Mouse (Mus musculus): ENCODE measurements around the gene Hbb-bt. TPM values are rescaled to one million over a fixed set of nuclear protein-coding genes. Genes with fewer than 3 reads are reported as not detected.
"Not testable (repeated sequence)": the region's sequence is repeated elsewhere in the genome, so short reads cannot be mapped to it uniquely, and the experiment has no call there.

The Hbb-bt gene
- total RNA-seq (2021): 100 to 1,000 TPM; 618 to 940 TPM
- long read RNA-seq, experiment 1, transcript Hbb-bt-201 (3 exons, 703 nt): major isoform, 310 of 329 reads
- long read RNA-seq, experiment 1, partial matches to known transcripts: 12 of 329 reads
- long read RNA-seq, experiment 1, other reads (novel, unspliced or antisense): 7 of 329 reads
- long read RNA-seq, experiment 2, transcript Hbb-bt-201 (3 exons, 703 nt): major isoform, 534 of 569 reads
- long read RNA-seq, experiment 2, partial matches to known transcripts: 14 of 569 reads
- long read RNA-seq, experiment 2, other reads (novel, unspliced or antisense): 21 of 569 reads

DNA sequence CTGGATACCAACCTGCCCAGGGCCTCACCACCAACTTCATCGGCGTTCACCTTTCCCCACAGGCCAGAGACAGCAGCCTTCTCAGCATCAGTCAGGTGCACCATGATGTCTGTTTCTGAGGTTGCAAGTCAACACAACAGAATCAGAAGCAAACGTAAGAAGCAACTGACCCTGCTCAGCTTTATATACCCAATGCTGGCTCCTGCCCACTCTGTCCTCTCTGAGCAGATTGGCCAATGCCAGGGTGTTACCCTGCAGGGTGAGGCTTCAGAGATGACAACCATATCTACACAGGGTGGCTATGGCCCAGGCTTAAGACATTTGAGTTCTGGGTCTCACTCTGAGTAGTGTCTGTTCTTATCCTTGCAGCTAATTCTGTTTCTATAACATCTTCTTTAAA lies at the start of gene Hbb-bt:
Gene Hbb-bt (minus strand): TSS at position 231 of the 400 bp plus-strand sequence.
- no peak for DNase-seq (ENCODE audit: low spot score in 2 of 2)

- no peak for DNase-seq (ENCODE audit: low spot score in 2 of 2)
Measured at GRCm38 (mm10) chr7:103861531-103861930, 47.7 kb upstream of the Hbb-bt start.

DNA sequence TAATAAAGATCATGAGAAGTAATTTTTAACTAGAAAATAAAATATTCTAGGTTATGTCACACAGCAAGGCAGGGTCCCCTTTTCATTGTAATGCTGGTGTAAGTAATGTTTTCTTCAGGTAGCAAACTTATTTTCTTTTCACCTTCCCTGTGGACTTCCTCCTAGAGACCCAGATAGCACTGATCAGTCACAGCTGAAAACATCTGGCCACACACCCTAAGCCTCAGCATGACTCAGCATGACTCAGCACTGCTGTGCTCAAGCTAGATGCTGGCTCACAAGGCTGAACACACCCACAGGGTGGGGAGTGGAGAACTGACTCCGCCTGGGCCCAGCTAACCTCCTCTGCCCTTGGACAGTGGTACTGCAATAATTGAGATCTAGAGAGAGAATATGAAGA lies 47.1 kb upstream of the Hbb-bt start:
- peak in 1 of 2 experiments; percentile 16 for DNase-seq (ENCODE audit: low spot score in 2 of 2)

- no peak for DNase-seq (ENCODE audit: low spot score in 2 of 2)
Measured at GRCm38 (mm10) chr7:103859076-103859475, 45.3 kb upstream of the Hbb-bt start.

DNA sequence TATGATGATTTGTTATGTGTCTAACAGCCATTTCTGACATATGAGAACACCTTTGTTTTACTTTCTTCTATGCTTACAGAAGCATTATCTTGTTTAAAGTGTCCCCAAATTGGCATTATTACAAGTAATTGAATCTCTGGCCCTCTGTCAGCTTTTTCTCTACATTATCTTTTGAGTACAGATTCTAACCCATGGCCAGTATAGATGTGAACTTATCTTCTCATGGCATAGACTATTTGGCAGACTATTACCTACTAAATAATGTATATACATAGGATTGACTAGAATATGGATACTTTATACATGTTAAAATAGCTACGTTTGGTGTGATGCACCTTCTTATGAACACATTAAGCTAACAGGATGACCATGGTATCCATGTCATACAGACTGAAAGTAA lies 40.9 kb upstream of the Hbb-bt start:
- no peak for DNase-seq (ENCODE audit: low spot score in 2 of 2)

DNA sequence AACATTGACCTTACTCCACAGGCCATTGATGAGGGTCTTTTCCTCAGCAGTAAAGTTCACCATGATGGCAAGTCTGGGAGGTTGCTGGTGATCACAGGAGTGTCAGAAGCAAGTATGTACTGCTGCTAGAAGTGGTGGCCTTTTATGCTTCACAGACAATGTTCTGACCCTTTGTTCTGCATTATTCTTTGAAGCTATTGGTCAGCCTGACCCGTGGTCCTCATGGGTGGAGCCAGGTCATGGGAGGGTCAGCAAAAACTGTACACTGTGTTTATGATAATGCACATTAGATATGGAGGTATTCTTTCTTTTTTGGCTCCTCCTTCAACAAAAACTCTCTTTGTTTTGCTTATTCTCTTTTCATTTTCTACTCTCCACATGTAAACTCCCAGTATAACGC lies 39.3 kb upstream of the Hbb-bt start, which contains the start of gene Hbb-y:
Gene Hbb-y (minus strand): TSS at position 127 of the 400 bp plus-strand sequence.
- DNase-seq (ENCODE audit: low spot score in 2 of 2): no peak

GRCm38 (mm10) chr7:103844525-103845325 lies 30.9 kb upstream of the Hbb-bt start:
- no peak for DNase-seq (ENCODE audit: low spot score in 2 of 2)

GRCm38 (mm10) chr7:103843034-103843433 lies 29.2 kb upstream of the Hbb-bt start, which contains the start of gene Hbb-bh1:
Hbb-bh1 (minus strand) TSS chr7:103843164.
- DNase-seq (ENCODE audit: low spot score in 2 of 2): no peak

- no peak for DNase-seq (ENCODE audit: low spot score in 2 of 2)
Measured at GRCm38 (mm10) chr7:103840268-103840667, 26.5 kb upstream of the Hbb-bt start, which contains the start of gene Hbb-bh2. Hbb-bh2 (minus strand) TSS chr7:103840520.

DNA sequence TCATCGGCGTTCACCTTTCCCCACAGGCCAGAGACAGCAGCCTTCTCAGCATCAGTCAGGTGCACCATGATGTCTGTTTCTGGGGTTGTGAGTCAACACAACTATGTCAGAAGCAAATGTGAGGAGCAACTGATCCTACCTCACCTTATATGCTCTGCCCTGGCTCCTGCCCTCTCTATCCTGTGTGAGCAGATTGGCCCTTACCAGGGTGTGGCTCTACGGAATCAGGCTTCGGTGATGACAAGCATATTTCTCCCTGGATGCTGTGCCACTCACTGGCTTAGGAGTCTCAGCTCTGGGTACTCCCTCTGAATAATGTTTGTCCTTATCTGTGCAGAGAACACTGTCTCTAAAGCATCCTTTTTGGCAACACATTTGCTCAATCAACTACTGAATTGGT lies 14.0 kb upstream of the Hbb-bt start, which contains the start of gene Hbb-bs:
Gene Hbb-bs (minus strand): TSS at position 289 of the 400 bp plus-strand sequence.
- no peak for DNase-seq (ENCODE audit: low spot score in 2 of 2)

- not testable (repeated sequence) for DNase-seq (ENCODE audit: low spot score in 2 of 2)
Measured at GRCm38 (mm10) chr7:103827139-103827538, 13.3 kb upstream of the Hbb-bt start.

DNA sequence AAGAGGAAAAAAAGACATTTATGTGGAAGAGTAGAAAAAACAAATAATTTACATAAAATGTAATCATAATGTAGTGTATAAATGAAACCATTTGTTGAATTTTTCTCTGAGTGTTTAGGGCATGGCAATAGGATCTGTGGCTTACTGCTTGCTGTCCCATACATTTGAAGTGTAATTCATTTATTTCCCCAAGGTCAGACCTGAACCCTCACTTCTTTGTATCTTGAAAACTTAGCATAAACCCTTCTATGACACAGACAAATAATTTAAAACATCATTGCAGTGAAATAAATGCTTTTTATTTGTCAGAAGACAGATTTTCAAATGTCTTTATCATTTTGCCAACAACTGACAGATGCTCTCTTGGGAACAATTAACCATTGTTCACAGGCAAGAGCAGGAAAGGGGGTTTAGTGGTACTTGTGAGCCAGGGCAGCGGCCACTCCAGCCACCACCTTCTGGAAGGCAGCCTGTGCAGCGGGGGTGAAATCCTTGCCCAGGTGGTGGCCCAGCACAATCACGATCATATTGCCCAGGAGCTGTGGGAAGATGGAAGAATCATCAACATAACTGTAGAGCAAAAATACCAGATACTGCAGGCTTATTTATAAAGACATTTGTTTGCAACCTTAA lies 12.6 kb upstream of the Hbb-bt start:
- no peak for DNase-seq (ENCODE audit: low spot score in 2 of 2)

DNA sequence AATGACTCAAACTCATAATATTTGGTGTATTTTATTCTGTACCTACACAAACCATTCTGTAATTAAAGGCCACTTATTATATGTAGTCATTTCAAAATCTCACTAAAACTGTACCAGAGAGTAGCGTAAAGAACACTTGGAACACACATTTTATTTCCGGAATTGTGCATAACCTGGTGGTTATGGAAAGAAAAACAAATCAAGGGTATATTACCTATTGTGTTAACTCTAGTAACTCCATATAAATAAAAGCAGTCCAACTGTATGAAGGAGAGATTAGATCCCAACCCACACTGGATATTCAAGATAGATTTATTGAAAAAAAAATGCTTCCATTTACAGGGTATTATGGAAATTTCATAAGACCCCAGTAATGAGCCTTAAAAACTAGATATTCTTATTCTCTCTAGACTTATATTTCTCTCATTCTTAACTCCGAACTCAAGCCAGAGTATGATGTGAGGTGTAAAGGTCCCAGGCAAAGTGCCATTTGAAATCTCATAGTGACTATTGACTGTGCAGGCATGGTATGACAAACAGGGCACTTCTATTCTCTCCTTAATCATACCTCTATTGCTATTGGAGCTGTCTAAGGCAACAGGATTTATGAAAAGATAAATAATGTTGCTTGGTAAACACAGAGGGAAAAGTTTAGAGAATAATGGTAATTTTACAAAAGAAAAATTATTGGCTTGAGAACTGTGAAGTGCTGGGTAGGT lies 11.9 kb upstream of the Hbb-bt start:
- DNase-seq (ENCODE audit: low spot score in 2 of 2): no peak

DNA sequence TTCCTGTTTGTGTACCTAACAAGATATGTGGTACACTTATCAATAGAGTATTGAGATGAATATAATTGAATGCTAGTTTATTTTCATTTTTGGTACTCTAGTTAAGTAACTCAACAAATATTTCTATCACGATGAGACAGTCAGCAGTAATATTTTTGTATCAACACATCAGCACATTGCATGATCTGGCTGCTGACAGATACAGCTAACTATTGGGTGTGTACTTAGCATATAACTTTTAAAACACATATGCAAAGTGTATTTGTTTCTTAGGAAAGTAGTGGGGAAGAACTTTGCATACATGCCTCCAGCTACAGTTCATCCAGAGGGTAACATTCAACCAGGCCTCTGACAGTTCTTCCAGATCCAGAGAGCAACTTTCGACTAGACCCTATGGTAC lies 10.8 kb upstream of the Hbb-bt start:
- DNase-seq (ENCODE audit: low spot score in 2 of 2): no peak

DNA sequence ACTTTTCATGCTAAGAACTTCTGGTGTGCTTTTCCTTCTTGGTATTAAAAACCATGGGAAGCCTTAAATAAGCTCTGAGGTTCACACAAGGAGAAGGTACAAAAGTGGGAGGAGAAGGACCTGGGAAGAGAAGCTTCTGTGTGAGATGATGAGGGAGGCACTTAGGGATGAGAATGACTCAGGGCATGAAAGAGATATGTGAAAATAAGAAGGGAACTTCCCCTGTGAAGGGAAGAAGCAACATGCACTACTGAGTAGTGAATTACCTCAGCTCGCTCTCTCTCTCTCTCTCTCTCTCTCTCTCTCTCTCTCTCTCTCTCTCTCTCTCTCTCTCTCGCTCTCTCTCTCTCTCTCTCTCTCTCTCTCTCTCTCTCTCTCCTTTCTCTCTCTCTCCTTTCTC lies 1.3 kb upstream of the Hbb-bt start:
- DNase-seq (ENCODE audit: low spot score in 2 of 2): not testable (repeated sequence)

DNA sequence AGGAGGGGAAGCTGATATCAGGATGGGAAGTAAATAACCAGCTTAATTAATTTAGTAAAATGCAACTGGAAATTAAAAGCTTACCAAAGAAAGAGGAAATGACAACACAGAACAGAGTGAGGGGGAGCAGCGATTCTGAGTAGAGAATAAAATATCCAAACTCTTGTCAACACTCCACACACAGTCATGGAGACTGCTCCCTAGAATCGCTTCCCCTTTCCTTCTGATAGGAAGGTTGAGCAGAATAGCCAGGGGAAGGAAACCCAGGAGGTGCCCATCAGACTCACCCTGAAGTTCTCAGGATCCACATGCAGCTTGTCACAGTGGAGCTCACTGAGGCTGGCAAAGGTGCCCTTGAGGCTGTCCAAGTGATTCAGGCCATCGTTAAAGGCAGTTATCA lies 644 bp downstream of the Hbb-bt start:
- DNase-seq (ENCODE audit: low spot score in 2 of 2): not testable (repeated sequence)

GRCm38 (mm10) chr7:103812174-103812573 lies 1.6 kb downstream of the Hbb-bt start:
- no peak for DNase-seq (ENCODE audit: low spot score in 2 of 2)

DNA sequence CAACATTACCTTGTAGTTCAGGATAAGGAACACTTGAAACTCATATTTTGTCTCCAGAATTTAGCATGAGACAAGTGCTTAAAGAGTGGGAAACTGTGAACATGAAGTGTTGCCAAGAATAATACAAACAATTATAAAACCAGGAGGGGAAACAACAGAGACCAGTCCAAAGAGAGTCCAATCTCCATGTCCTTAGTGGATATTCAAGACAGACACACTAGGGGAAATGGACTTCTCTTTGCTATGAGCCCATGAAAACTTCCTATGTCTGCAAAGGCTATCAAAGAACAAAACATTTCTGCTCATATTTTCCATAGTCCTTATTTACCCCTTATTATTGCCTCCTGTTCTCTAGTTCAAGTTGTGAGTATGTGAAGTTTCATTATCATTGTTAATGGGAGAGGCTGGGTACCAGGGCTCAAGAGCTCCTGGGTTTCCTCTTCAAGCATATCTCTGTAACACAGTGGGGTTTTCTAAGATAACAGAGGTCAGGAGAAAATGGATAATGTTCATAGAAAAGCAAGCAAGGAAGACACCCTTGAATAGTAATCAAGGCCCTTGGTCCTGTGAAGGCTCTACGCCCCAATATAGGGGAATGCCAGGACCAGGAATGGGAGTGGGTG lies 2.5 kb downstream of the Hbb-bt start:
- no peak for DNase-seq (ENCODE audit: low spot score in 2 of 2)

GRCm38 (mm10) chr7:103810746-103811145 lies 3.0 kb downstream of the Hbb-bt start:
- DNase-seq (ENCODE audit: low spot score in 2 of 2): no peak

DNA sequence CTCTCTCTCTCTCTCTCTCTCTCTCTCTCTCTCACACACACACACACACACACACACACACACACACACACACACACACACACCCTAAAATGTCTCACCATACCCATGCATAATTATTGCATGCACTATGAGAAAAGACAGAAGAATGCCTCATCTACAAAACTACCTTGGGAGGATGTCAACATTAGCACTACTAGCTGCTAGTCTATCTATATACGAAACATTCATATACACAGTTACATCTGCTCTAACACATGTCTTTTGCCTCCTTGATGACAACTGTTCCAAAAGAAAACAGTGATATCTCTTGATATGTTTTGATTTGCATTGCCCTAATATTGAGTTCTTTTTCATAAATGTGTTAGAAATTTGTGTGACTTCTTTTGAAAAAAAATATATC lies 3.5 kb downstream of the Hbb-bt start:
- DNase-seq (ENCODE audit: low spot score in 2 of 2): no peak

DNA sequence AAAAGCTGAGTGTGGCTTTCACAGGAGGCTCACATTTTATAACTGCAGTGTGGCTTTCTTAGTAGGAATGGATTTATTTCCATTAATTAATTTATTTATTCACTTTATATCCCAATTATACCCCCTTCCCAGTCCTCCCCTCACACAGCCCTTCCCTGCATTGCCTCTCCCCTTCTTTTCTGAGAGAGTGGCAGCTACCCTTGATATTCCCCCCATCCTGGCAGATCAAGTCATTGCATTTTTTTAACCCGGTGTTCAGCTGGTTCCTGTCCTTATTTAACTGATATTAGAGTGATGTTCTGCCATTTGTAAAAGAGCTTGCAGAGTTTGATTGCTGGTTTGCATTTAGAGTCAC lies 4.0 kb downstream of the Hbb-bt start:
- DNase-seq (ENCODE audit: low spot score in 2 of 2): no peak

Measured in adrenal gland, postnatal 4 days (tissue).